Comparison of ENCODE assay signal across 10 mouse cellular contexts in genomic region chr9:85588077-85588476, GRCm38 (mm10).
A peak's percentile ranks its signal among the peaks of the same experiment; 100 is the strongest.
DNase-seq lines count a peak whose midpoint lies in the region; ATAC-seq and TF ChIP-seq lines count a peak whose summit lies in the region.
"Had no signal": no experiment of that assay in that cellular context is flagged by ENCODE, and none has a peak within 500 bp of the region (broad histone marks: within the 10 kb centered on the region; RNA-seq: fewer than 3 reads in every experiment).

No protein-coding gene starts in this region.

- TF ChIP-seq CTCF in cortical plate, adult 2 months (IDR thresholded peaks at IDR 0.05; ENCODE audit: extremely low read depth, insufficient read depth, low read length): peak; percentile 58

- H3K4me2 ChIP-seq in forebrain, embryonic 12.5 days: no peak overlapping the region
- no peak overlapping the region for H3K4me2 ChIP-seq in intestine, embryonic 15.5 days (replicated peaks)

- H3K9ac ChIP-seq in forebrain, embryonic 12.5 days: no peak overlapping the region
- H3K9ac ChIP-seq in intestine, embryonic 15.5 days: no peak overlapping the region

- WGBS in forebrain, embryonic 12.5 days: 38% methylated on average over 2 of the region's 2 CpGs
- WGBS in forebrain, embryonic 10.5 days: 55% methylated on average over 2 of the region's 2 CpGs
- WGBS in intestine, embryonic 15.5 days: 57% methylated on average over 2 of the region's 2 CpGs

- no peaks in the 10 kb centered on the region for H3K9me3 ChIP-seq in forebrain, embryonic 12.5 days
- H3K9me3 ChIP-seq in forebrain, embryonic 10.5 days: no peaks in the 10 kb centered on the region
- H3K9me3 ChIP-seq in intestine, embryonic 15.5 days: no peaks in the 10 kb centered on the region
- H3K9me3 ChIP-seq: G1E had no signal

- TF ChIP-seq POLR2A in cortical plate, adult 2 months (IDR thresholded peaks at IDR 0.05; ENCODE audit: extremely low read depth, insufficient read depth, low read length): no peak

- no peaks in the 10 kb centered on the region for H3K27me3 ChIP-seq in forebrain, embryonic 12.5 days
- H3K27me3 ChIP-seq in forebrain, embryonic 10.5 days (ENCODE audit: poor library complexity, severe bottlenecking): no peaks in the 10 kb centered on the region
- no peaks in the 10 kb centered on the region for H3K27me3 ChIP-seq in intestine, embryonic 15.5 days (replicated peaks)

- peak; percentile 27; the same call in 1 of the 2 replicates for ATAC-seq in forebrain, embryonic 12.5 days (ENCODE audit: low FRiP score)
- ATAC-seq in intestine, embryonic 15.5 days: peak; percentile 65

- H3K4me3 ChIP-seq in forebrain, embryonic 12.5 days (replicated peaks): no peak overlapping the region
- no peak overlapping the region for H3K4me3 ChIP-seq in forebrain, embryonic 10.5 days
- H3K4me3 ChIP-seq in cortical plate, adult 2 months (ENCODE audit: insufficient read depth, low read length): no peak overlapping the region
- no peak overlapping the region for H3K4me3 ChIP-seq in intestine, embryonic 15.5 days (replicated peaks)
- H3K4me3 ChIP-seq: myocyte had no signal

- DNase-seq in forebrain, embryonic 10.5 days (ENCODE audit: extremely low spot score, low spot score): no peak
- peak; percentile 41 for DNase-seq in testis, postnatal 10 days (ENCODE audit: low spot score)
- DNase-seq in testis, postnatal 14 days (ENCODE audit: low spot score): no peak
- peak; percentile 5 to 18 for DNase-seq in lung, adult 18-20 months
- peak; percentile 21 for DNase-seq in skeletal muscle tissue, adult 2 months (ENCODE audit: low read depth, low spot score)

- H3K36me3 ChIP-seq in forebrain, embryonic 12.5 days (replicated peaks): no peaks in the 10 kb centered on the region
- no peaks in the 10 kb centered on the region for H3K36me3 ChIP-seq in forebrain, embryonic 10.5 days (replicated peaks)
- no peaks in the 10 kb centered on the region for H3K36me3 ChIP-seq in intestine, embryonic 15.5 days
- H3K36me3 ChIP-seq: G1E had no signal

- H3K27ac ChIP-seq in forebrain, embryonic 12.5 days: no peak overlapping the region
- H3K27ac ChIP-seq in forebrain, embryonic 10.5 days: no peak overlapping the region
- no peak overlapping the region for H3K27ac ChIP-seq in cortical plate, adult 2 months (ENCODE audit: insufficient read depth, low read length)
- H3K27ac ChIP-seq in intestine, embryonic 15.5 days: no peak overlapping the region

- no peaks in the 10 kb centered on the region for H3K4me1 ChIP-seq in forebrain, embryonic 12.5 days
- no peaks in the 10 kb centered on the region for H3K4me1 ChIP-seq in forebrain, embryonic 10.5 days
- no peaks in the 10 kb centered on the region for H3K4me1 ChIP-seq in cortical plate, adult 2 months (ENCODE audit: control insufficient read depth, insufficient read depth, low read length)
- H3K4me1 ChIP-seq in intestine, embryonic 15.5 days (replicated peaks): no peaks in the 10 kb centered on the region

Comparison
In these comparisons a context has a peak if more than half of its experiments do, and no peak if none do; other contexts are left out.
1. DNase-seq: peak in testis, postnatal 10 days (single experiment), lung, adult 18-20 months (2 of 2) and skeletal muscle tissue, adult 2 months (single experiment); none in forebrain, embryonic 10.5 days (single experiment) and testis, postnatal 14 days (single experiment).